Mouse (Mus musculus) bone marrow macrophage, adult 2 months (primary cell): ENCODE results near the gene Gm20671.

Experiments
- CTCF ChIP-seq: IDR thresholded peaks from 2 replicates; pipeline ENCODE4 v1.5.1; 2012; ENCODE audit warnings: low read depth, mild to moderate bottlenecking, low read length, moderate library complexity
- POLR2A ChIP-seq: IDR thresholded peaks from 2 replicates; pipeline ENCODE4 v1.6.1; 2012; ENCODE audit warnings: mild to moderate bottlenecking, low read depth, low read length, borderline replicate concordance

GRCm38 (mm10) chr5:32713042-32713702 is 113.7 kb downstream of the Gm20671 start:
- TF ChIP-seq CTCF (no peak), POLR2A (no peak)
